Mouse (Mus musculus): Measurements from ENCODE around the gene Ube4b. TPM values are rescaled to one million over a fixed set of nuclear protein-coding genes. Genes with fewer than 3 reads are reported as not detected.
A peak's percentile ranks its signal among the peaks of the same experiment; 100 is the strongest.

The Ube4b gene
- polyA plus RNA-seq, 1 experiment from 2014 or later = 39.0 TPM

DNA sequence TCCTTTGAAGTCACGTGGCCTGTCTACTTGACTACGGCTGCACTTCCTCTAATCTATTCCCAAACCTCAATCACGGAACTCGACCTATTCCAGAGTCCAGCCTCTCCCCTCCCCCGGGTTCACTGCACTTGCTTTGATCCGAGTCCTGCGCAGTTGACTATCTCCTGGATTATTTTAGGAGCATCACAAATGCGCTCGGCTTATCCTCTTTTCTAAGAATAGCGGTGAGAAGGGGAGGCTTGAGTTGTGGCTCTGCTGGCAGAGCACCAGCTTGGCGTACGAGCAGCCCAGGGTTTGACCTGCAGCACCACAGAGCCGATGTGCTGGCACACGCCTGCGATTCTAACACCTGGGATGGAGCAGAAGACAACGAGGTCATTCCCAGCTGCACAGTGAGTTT lies 102.8 kb downstream of the Ube4b start:
- Histone ChIP-seq H3K4me1 (replicated peaks) (no peaks in the 10 kb centered on the region), H3K9me3 (no peaks in the 10 kb centered on the region), H3K27ac (no peak overlapping the region), H3K27me3 (replicated peaks) (no peaks in the 10 kb centered on the region), H3K36me3 (no peaks in the 10 kb centered on the region), H3K4me2 (replicated peaks) (no peak overlapping the region), H3K4me3 (replicated peaks) (no peak overlapping the region), H3K9ac (no peak overlapping the region)
- ATAC-seq = no peak
- 81% methylated on average over 16 of the region's 16 CpGs for WGBS

DNA sequence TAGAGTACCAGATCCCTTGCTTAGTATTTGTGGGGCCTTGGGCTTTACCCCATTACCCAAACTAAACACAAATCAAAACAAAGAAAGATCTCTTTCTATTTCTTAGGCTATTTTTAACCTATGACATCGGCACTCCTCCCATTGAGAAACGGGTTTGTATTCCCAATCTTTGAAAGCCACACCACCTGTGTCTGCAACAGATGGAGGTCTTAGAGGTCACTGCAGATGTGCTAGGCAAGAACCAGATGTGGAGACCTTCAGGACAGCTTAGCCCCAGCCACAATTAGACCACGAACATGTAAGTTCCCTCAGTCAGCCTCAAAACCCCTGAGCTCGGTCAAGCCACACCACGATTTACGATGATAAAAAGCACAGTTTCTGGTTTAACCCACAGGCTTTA lies 103.8 kb downstream of the Ube4b start:
- 70% methylated on average over 6 of the region's 6 CpGs for WGBS
- H3K36me3 ChIP-seq = no peaks in the 10 kb centered on the region
- H3K4me1 ChIP-seq (replicated peaks) = no peaks in the 10 kb centered on the region
- no peak overlapping the region for H3K9ac ChIP-seq
- no peak for ATAC-seq
- no peak overlapping the region for H3K4me2 ChIP-seq (replicated peaks)
- H3K9me3 ChIP-seq = no peaks in the 10 kb centered on the region
- H3K27ac ChIP-seq = no peak overlapping the region
- H3K4me3 ChIP-seq (replicated peaks) = no peak overlapping the region
- no peaks in the 10 kb centered on the region for H3K27me3 ChIP-seq (replicated peaks)

DNA sequence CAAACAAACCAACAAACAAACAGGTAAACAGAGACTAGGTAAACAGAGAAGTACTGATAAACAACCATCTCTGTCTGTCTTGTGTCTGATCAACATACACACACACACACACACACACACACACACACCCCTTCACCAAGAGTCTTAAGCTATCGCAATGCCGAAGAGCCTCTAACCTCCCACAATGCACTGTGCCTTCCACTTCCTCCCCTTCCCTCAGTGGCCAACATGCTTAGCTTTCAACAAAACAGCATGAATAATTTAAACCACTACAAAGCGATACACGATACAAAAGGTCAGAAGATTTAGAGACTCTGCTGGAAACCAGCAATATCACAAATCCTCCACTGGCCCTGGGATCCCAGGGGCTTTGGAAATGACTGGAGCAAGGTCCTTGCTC lies 104.3 kb downstream of the Ube4b start:
- no peak for ATAC-seq
- Histone ChIP-seq H3K9ac (no peak overlapping the region), H3K36me3 (no peaks in the 10 kb centered on the region), H3K27me3 (replicated peaks) (no peaks in the 10 kb centered on the region), H3K4me2 (replicated peaks) (no peak overlapping the region), H3K4me3 (replicated peaks) (no peak overlapping the region), H3K4me1 (replicated peaks) (no peaks in the 10 kb centered on the region), H3K9me3 (no peaks in the 10 kb centered on the region), H3K27ac (no peak overlapping the region)
- WGBS = 77% methylated on average over 4 of the region's 4 CpGs

DNA sequence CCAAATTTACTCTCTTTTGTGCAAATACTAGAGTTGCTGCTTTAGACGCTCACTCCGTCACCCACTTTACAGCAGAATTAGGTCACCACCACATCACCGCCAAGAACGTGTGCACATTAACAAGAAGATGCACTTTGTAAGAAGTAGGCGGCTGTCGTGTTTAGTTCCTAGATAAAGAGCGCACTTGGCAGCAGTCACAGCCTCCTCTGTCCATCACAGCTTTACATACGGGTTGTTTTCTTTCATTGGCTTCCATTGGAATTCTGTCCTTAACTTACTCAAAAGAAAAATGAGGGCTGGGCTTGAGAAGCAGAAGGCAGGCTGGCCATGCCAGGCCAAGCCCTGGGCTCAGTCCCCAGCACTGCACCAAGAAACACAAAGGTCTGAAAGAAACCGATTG lies 107.5 kb downstream of the Ube4b start:
- no peaks in the 10 kb centered on the region for H3K36me3 ChIP-seq
- H3K9me3 ChIP-seq = no peaks in the 10 kb centered on the region
- WGBS = 79% methylated on average over 9 of the region's 9 CpGs
- no peak for ATAC-seq
- H3K4me3 ChIP-seq (replicated peaks) = no peak overlapping the region
- H3K4me1 ChIP-seq (replicated peaks) = no peaks in the 10 kb centered on the region
- H3K27me3 ChIP-seq (replicated peaks) = no peaks in the 10 kb centered on the region
- H3K9ac ChIP-seq = no peak overlapping the region
- H3K4me2 ChIP-seq (replicated peaks) = no peak overlapping the region
- H3K27ac ChIP-seq = no peak overlapping the region

DNA sequence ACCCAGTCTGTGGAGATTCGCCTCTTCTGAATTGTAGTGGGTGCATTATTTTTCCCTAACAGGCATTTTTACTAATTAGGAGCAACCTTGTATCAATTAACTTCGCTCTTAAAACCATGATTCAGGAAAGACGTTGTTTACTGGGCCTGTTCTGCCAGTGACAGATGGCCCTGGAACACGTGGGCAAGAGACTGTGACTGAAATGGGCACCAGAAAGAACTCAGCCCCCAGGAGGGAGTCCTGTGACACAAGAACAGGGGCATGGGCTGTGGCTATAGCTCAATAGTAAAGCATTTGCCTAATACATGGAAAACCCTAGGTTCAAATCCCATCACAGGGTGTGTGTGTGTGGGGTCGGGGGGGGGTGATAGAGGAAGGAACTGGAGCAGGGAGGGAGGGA lies 109.2 kb downstream of the Ube4b start:
- Histone ChIP-seq H3K4me3 (replicated peaks) (no peak overlapping the region), H3K4me1 (replicated peaks) (no peaks in the 10 kb centered on the region), H3K4me2 (replicated peaks) (no peak overlapping the region), H3K36me3 (no peaks in the 10 kb centered on the region), H3K27ac (no peak overlapping the region), H3K27me3 (replicated peaks) (no peaks in the 10 kb centered on the region), H3K9ac (no peak overlapping the region), H3K9me3 (no peaks in the 10 kb centered on the region)
- 55% methylated on average over 5 of the region's 5 CpGs for WGBS
- ATAC-seq = no peak

DNA sequence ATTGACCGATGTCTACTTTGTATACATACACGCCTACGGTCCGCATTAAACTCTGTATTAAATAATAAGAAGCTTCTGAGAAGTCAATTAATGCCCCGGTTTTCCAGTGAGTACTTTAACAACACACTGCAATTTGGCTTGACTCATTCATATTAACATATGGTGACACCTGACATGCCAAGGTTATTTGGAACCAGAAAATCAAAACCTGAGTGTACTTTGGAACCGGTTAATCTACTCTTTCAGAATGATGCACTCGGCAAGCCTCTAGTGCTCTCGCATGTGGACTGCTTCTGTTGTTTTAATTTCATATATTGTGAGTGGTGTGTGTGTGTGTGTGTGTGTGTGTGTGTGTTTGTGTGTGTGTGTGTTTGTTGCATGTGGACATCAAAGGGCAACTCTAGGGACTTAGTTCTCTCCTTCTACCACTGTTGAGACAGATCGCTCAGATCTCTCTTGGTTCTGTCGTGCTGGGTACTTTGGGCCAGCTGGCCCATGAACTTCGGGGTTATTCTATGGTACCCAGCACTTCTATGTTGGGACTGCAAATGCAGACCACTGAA lies 112.2 kb downstream of the Ube4b start:
- Histone ChIP-seq H3K9me3 (no peaks in the 10 kb centered on the region), H3K27me3 (replicated peaks) (no peaks in the 10 kb centered on the region), H3K9ac (no peak overlapping the region), H3K36me3 (no peaks in the 10 kb centered on the region), H3K4me2 (replicated peaks) (no peak overlapping the region), H3K4me3 (replicated peaks) (no peak overlapping the region), H3K27ac (no peak overlapping the region), H3K4me1 (replicated peaks) (no peaks in the 10 kb centered on the region)
- WGBS = 80% methylated on average over 11 of the region's 11 CpGs
- peak; percentile 70; the same call in 1 of the 2 replicates for ATAC-seq

DNA sequence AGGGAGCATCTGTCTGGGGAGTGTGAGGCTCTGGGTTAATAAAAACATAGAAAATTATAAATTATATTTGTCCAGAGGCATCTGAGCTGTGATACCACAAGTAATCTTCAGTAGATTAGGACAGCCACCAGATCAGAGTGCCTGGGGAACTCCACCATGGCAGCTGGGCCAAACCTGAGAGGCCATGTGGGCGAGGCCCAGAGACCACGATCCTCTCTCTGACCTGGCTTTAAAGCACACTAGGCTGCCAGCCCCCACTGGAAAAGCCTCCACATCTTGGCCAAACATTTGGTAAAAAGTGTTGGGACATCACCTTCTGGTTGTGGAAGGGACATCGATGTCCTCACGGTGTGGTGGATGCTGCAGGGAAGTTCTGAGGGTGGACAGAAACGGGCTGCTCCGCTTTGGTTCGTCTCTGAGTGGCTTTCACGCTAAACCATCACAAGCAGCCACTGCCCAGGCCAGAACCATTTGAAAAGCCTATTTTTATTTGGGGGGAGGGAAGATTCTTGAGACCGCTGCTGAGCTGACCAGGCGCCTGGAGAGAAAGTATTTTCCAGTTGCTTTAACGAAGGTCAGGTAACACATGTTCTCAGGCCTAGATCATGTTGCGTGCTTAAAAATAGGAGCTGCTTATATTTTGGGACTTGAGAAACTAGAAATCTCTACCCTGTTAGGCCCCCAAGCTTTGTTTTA lies 112.8 kb downstream of the Ube4b start:
- Histone ChIP-seq H3K36me3 (no peaks in the 10 kb centered on the region), H3K27me3 (replicated peaks) (no peaks in the 10 kb centered on the region), H3K27ac (no peak overlapping the region), H3K4me3 (replicated peaks) (no peak overlapping the region), H3K4me1 (replicated peaks) (no peaks in the 10 kb centered on the region), H3K4me2 (replicated peaks) (no peak overlapping the region), H3K9me3 (no peaks in the 10 kb centered on the region), H3K9ac (no peak overlapping the region)
- WGBS = 87% methylated on average over 12 of the region's 12 CpGs
- ATAC-seq = no peak

DNA sequence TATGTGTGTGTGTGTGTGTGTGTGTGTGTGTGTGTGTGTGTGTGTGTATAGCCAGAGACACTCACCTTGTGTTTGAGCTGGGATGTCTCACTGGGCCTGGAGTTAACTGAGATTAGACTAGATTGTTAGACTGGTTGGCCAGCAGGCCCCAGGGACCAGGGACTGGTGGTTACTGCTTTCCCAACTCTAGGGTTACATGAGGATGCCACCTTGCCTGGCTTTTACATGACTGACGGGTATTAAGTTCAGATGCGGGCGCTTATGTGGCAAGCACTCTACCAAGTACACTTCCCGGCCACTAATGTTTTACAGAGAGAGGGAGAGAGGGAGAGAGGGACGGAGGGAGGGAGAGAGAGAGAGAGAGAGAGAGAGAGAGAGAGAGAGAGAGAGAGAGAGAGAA lies 114.6 kb downstream of the Ube4b start:
- H3K36me3 ChIP-seq = no peaks in the 10 kb centered on the region
- no peaks in the 10 kb centered on the region for H3K4me1 ChIP-seq (replicated peaks)
- no peak overlapping the region for H3K4me3 ChIP-seq (replicated peaks)
- H3K9me3 ChIP-seq = no peaks in the 10 kb centered on the region
- H3K4me2 ChIP-seq (replicated peaks) = no peak overlapping the region
- H3K27me3 ChIP-seq (replicated peaks) = no peaks in the 10 kb centered on the region
- 84% methylated on average over 5 of the region's 5 CpGs for WGBS
- ATAC-seq = no peak
- H3K9ac ChIP-seq = no peak overlapping the region
- no peak overlapping the region for H3K27ac ChIP-seq

DNA sequence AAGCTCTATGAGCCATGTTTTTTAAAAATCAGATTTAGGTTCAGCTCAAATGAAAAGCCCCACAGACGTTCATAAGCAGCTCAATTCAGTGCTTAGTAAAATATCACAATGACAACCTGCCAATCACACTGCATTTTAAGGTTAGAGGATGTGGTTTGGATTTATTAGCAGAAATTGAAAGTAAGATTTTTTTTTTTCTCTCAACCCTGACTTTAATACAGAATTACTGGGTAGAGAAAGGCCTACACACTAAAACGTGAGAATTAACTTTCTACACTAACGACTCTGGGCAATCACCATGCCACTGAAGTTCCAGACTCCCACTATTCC lies 118.1 kb downstream of the Ube4b start:
- H3K4me1 ChIP-seq (replicated peaks) = 0 out of 2 replicates have a peak, but pooled peaks cover 6% of the 10 kb centered on the region
- peak overlapping the region; percentile 51 for H3K27ac ChIP-seq
- ATAC-seq = no peak
- peak overlapping the region; percentile 61 for H3K9ac ChIP-seq
- peak overlapping the region; percentile 79 for H3K4me3 ChIP-seq (replicated peaks)
- no peaks in the 10 kb centered on the region for H3K9me3 ChIP-seq
- H3K36me3 ChIP-seq = no peaks in the 10 kb centered on the region
- H3K27me3 ChIP-seq (replicated peaks) = no peaks in the 10 kb centered on the region
- 71% methylated on average over 3 of the region's 3 CpGs for WGBS
- peak overlapping the region; percentile 78 for H3K4me2 ChIP-seq (replicated peaks)

DNA sequence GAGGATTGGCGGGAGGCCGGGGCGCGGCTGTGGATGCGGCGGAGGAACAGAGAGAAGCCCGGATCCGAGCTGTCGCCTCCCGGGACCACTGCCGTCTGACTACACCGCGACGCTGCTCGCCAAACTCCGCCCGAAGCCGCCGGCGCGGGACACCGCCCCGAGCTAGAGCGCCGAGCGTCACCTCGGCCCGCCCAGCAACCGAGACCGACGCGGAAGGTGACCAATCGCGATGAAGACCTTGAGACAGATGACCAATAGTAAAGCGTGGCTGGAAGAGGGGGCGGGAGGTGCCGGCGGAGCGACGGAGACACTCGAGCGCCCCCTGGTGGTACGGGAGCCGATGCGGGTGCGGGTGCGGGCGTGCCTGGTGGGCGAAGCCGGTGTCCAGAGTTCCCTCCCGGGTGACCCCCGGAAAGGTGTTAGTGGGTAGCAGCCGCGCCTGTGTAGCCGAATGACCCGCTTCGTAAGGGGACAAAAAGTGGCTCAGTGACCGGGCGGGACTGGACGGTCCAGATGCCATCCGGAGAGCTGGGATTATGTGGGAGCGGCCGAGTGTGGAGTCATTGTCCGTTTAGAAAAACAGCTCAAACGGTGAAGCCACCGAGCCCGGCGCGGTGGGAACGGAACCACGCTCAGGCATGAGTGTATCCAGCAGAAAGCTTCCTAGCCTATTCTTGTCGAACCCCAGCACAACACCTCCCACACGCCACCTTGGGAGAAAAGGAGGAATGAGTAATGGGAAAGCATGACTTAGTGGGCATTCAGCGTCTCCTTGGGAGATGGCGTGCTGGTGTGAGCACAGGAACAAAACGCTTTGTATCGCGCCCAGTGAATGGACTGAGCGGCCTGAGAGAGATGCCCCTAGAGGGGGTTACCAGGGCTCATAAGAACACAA lies 118.7 kb downstream of the Ube4b start, which contains the start of gene Kif1b:
TSS of gene Kif1b (minus strand) at position 98 of the 895 bp plus-strand sequence.
- Histone ChIP-seq H3K4me1 (replicated peaks) (0 out of 2 replicates have a peak, but pooled peaks cover 9% of the 10 kb centered on the region), H3K27ac (peak within 1 kb of the TSS; percentile 90), H3K9ac (peak within 1 kb of the TSS; percentile 80), H3K36me3 (no peaks in the 10 kb centered on the region), H3K4me3 (replicated peaks) (peak within 1 kb of the TSS; percentile 79), H3K27me3 (replicated peaks) (no peaks in the 10 kb centered on the region), H3K9me3 (no peaks in the 10 kb centered on the region), H3K4me2 (replicated peaks) (peak within 1 kb of the TSS; percentile 80)
- WGBS = under 1% methylated on average over 79 of the region's 79 CpGs
- ATAC-seq = peak; percentile 99

DNA sequence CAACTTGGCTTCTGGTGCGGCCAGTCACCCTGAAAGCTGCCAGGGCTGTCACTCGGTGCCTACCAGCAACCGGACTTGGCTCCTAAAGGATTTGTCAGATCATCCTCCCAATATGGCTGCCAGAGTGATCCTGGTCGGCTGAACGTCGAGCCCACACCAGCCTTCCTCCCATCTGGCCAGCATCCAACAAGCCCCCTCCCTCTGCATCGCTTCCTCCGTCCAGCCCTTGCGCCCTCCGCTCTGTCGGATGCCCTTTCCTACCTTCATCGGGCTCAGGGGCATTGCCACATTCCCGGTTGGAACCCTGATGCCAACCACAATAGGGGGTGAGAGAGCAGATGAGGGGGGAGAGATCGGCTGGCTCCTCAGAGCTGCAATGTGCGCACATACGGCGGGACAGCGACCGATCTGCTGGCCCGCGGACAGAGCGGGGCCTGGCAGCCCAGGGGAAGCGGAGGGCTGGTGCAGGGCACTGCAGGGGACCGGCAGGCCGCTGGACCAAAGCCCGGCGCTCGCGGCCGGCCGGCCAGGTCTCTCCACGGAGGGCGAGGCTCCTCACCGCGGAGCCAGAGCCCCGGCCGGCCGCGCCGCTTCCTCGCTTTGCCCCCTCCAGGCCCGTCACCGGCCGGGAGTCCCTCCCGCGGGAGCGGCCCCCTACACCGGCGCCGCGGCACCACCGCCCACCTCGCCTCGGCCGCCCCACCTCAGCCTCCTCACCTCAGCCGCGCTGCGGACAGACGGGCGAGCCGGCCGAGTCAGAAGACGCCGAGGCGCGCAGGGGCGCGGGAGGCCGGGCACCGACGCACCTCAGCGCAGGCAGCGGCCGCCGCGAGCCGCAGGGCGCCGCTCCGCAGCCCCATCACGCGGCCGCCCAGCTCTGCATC lies 119.6 kb downstream of the Ube4b start:
- Histone ChIP-seq H3K9me3 (no peaks in the 10 kb centered on the region), H3K9ac (peak overlapping the region; percentile 80), H3K36me3 (no peaks in the 10 kb centered on the region), H3K27me3 (replicated peaks) (no peaks in the 10 kb centered on the region), H3K4me2 (replicated peaks) (peak overlapping the region; percentile 80), H3K4me3 (replicated peaks) (peak overlapping the region; percentile 79), H3K4me1 (replicated peaks) (0 out of 2 replicates have a peak, but pooled peaks cover 12% of the 10 kb centered on the region), H3K27ac (peak overlapping the region; percentile 90)
- WGBS = under 1% methylated on average over 83 of the region's 83 CpGs
- peak; percentile 78 for ATAC-seq
